Mouse (Mus musculus): ENCODE measurements around the gene Babam2. TPM values are rescaled to one million over a fixed set of nuclear protein-coding genes. Genes with fewer than 3 reads are reported as not detected.
A peak's percentile ranks its signal among the peaks of the same experiment; 100 is the strongest.

Gene Babam2
- polyA plus RNA-seq, 1 experiment: 18.4 TPM

DNA sequence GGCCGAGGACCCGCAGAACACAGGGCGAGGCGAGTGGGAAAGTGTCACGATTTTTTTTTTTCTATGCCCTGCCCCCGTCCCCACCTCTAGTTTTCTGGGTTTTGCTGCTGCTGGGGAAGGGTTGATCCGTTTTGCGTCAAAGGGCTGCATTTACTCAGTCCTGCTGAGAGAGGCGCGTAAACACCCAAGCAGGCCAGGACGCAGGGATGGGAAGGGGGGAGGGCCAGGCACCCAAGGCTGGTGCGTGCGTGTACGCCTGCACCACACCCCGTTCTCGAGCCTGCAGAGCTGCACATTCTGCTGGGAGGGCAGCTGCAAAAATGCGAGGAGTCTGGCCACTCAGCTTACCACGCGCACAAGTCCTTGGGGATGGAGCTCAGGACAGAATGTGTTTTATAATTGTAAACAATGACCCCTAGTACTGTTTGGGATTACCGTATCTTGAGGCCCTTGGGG, 436.1 kb downstream of the Babam2 start:
- peak overlapping the region; percentile 99 for H3K27ac ChIP-seq (ENCODE audit: insufficient read depth, low read depth, low read length)
- 1% methylated on average over 20 of the region's 20 CpGs for WGBS
- H3K36me3 ChIP-seq (ENCODE audit: control insufficient read depth, insufficient read depth, low read length): no peaks in the 10 kb centered on the region
- no peaks in the 10 kb centered on the region for H3K27me3 ChIP-seq (ENCODE audit: control insufficient read depth, insufficient read depth, low read length)
- TF ChIP-seq POLR2A (IDR thresholded peaks at IDR 0.05; ENCODE audit: low read depth, low read length): peak; percentile 88
- no peak for TF ChIP-seq CTCF (IDR thresholded peaks at IDR 0.05; ENCODE audit: extremely low read depth, insufficient read length, insufficient replicate concordance, low read depth, low read length)
- peaks cover 3% of the 10 kb centered on the region; the same call in 1 of the 2 replicates for H3K4me1 ChIP-seq (ENCODE audit: control insufficient read depth, insufficient read depth, insufficient read length, low read length)
- H3K4me3 ChIP-seq (ENCODE audit: low read depth, low read length): peak overlapping the region; percentile 63

DNA sequence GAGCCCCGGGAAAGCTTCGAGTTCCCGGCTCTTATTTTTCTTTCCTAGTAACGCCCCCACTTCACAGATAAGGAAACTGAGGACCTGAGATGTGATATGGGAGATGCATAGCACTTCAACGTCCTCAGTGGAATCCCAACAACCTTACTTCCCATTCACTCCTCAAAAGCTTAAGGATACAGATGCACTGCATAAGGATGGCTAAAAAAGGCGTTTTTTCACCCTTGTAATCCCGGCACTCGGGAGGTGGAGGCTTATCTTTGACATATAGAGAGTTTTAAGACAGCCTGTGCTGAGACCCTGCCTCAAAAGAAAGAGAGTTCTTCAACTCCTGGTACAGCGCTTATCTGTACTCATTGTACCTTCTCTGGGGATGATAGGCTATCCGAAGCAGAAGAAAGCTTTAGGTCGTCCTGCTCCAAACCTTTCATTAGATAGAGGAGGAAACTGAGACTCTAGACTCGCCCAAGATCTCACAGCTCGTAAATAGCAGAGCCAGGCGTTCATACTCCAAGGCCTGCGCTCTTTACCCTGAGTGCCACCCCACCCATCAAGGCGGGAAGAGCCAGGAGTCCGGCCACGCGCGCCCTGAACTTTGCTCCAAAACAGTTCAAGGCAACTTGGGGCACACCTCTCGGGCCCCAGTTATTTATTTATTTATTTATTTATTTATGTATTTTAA, 436.7 kb downstream of the Babam2 start:
- peak overlapping the region; percentile 99 for H3K27ac ChIP-seq (ENCODE audit: insufficient read depth, low read depth, low read length)
- TF ChIP-seq POLR2A (IDR thresholded peaks at IDR 0.05; ENCODE audit: low read depth, low read length) (no peak; the same call in none of the 2 replicates), CTCF (IDR thresholded peaks at IDR 0.05; ENCODE audit: extremely low read depth, insufficient read length, insufficient replicate concordance, low read depth, low read length) (no peak)
- H3K4me3 ChIP-seq (ENCODE audit: low read depth, low read length): peak overlapping the region; percentile 63
- no peaks in the 10 kb centered on the region for H3K36me3 ChIP-seq (ENCODE audit: control insufficient read depth, insufficient read depth, low read length)
- H3K4me1 ChIP-seq (ENCODE audit: control insufficient read depth, insufficient read depth, insufficient read length, low read length): peaks cover 3% of the 10 kb centered on the region; the same call in 1 of the 2 replicates
- 2% methylated on average over 21 of the region's 21 CpGs for WGBS
- no peaks in the 10 kb centered on the region for H3K27me3 ChIP-seq (ENCODE audit: control insufficient read depth, insufficient read depth, low read length)

Other genes with a start within 250 kb of the Babam2 start
- 2.4 and 4.1 TPM in 2 replicates for gene Zfp512, start 245.3 kb upstream of the Babam2 start, polyA plus RNA-seq (2012; rRNA removed)
- 0.04 TPM in 1 of 2 replicates, not detected in the other for gene 4930548H24Rik, start 211.9 kb upstream of the Babam2 start, polyA plus RNA-seq (2012; rRNA removed)
- 1.9 and 3.1 TPM in 2 replicates for gene Gpn1, start 202.9 kb upstream of the Babam2 start, polyA plus RNA-seq (2012; rRNA removed)
- gene Slc4a1ap, start 170.7 kb upstream of the Babam2 start, polyA plus RNA-seq (2012; rRNA removed): 3.7 and 8.7 TPM in 2 replicates
- 4.2 and 6.8 TPM in 2 replicates for gene Supt7l, start 169.9 kb upstream of the Babam2 start, polyA plus RNA-seq (2012; rRNA removed)
- 4.3 and 7.9 TPM in 2 replicates for gene Mrpl33, start 100.7 kb upstream of the Babam2 start, polyA plus RNA-seq (2012; rRNA removed)
- gene Rbks, start 57 bp upstream of the Babam2 start, polyA plus RNA-seq (2012; rRNA removed): 8.7 and 15.5 TPM in 2 replicates

Data from small intestine, adult 2 months (tissue).